Mouse (Mus musculus): ENCODE data around the gene Rspo1.

Rspo1 gene

GRCm38 (mm10) chr4:124972316-124972715 lies 13.9 kb upstream of the Rspo1 start:
- DNase-seq (ENCODE audit: low spot score in 2 of 2), result no peak

GRCm38 (mm10) chr4:124973296-124973695 lies 12.9 kb upstream of the Rspo1 start:
- no peak for DNase-seq (ENCODE audit: low spot score in 2 of 2)

- DNase-seq (ENCODE audit: low spot score in 2 of 2), result no peak
Observed at GRCm38 (mm10) chr4:124978201-124978600, 8.0 kb upstream of the Rspo1 start.

- no peak for DNase-seq (ENCODE audit: low spot score in 2 of 2)
Observed at GRCm38 (mm10) chr4:124983893-124984526, 2.2 kb upstream of the Rspo1 start.

- no peak for DNase-seq (ENCODE audit: low spot score in 2 of 2)
Observed at GRCm38 (mm10) chr4:124984871-124985670, 1.2 kb upstream of the Rspo1 start.

- DNase-seq (ENCODE audit: low spot score in 2 of 2), result no peak
Observed at GRCm38 (mm10) chr4:124986739-124987710, 795 bp downstream of the Rspo1 start.

- DNase-seq (ENCODE audit: low spot score in 2 of 2), result no peak
Observed at GRCm38 (mm10) chr4:124987711-124988097, 1.5 kb downstream of the Rspo1 start.

- no peak for DNase-seq (ENCODE audit: low spot score in 2 of 2)
Observed at GRCm38 (mm10) chr4:124988382-124988781, 2.2 kb downstream of the Rspo1 start.

- DNase-seq (ENCODE audit: low spot score in 2 of 2), result no peak
Observed at GRCm38 (mm10) chr4:124989787-124990253, 3.6 kb downstream of the Rspo1 start.

- no peak for DNase-seq (ENCODE audit: low spot score in 2 of 2)
Observed at GRCm38 (mm10) chr4:124990325-124990724, 4.1 kb downstream of the Rspo1 start.

- no peak for DNase-seq (ENCODE audit: low spot score in 2 of 2)
Observed at GRCm38 (mm10) chr4:124997479-124998147, 11.4 kb downstream of the Rspo1 start.

GRCm38 (mm10) chr4:124999548-124999947 lies 13.3 kb downstream of the Rspo1 start:
- no peak for DNase-seq (ENCODE audit: low spot score in 2 of 2)

GRCm38 (mm10) chr4:125002978-125003377 lies 16.7 kb downstream of the Rspo1 start:
- DNase-seq (ENCODE audit: low spot score in 2 of 2), result no peak

- no peak for DNase-seq (ENCODE audit: low spot score in 2 of 2)
Observed at GRCm38 (mm10) chr4:125004886-125005285, 18.7 kb downstream of the Rspo1 start.

- no peak for DNase-seq (ENCODE audit: low spot score in 2 of 2)
Observed at GRCm38 (mm10) chr4:125007460-125007859, 21.2 kb downstream of the Rspo1 start.

GRCm38 (mm10) chr4:125008220-125008619 lies 22.0 kb downstream of the Rspo1 start:
- DNase-seq (ENCODE audit: low spot score in 2 of 2), result no peak

GRCm38 (mm10) chr4:125008712-125009111 lies 22.5 kb downstream of the Rspo1 start:
- no peak for DNase-seq (ENCODE audit: low spot score in 2 of 2)

GRCm38 (mm10) chr4:125015806-125016635 lies 29.8 kb downstream of the Rspo1 start, which contains the start of gene Gnl2:
Gene Gnl2 (plus strand): TSS chr4:125016585.
- no peak for DNase-seq (ENCODE audit: low spot score in 2 of 2)

- DNase-seq (ENCODE audit: low spot score in 2 of 2), result no peak
Observed at GRCm38 (mm10) chr4:125017431-125017830, 31.2 kb downstream of the Rspo1 start.

- peak in 1 of 2 experiments; percentile 24 for DNase-seq (ENCODE audit: low spot score in 2 of 2)
Observed at GRCm38 (mm10) chr4:125020780-125021538, 34.7 kb downstream of the Rspo1 start.
